Mouse (Mus musculus): Measurements from ENCODE around the gene Tmprss9. TPM values are rescaled to one million over a fixed set of nuclear protein-coding genes. Genes with fewer than 3 reads are reported as not detected.
A peak's percentile ranks its signal among the peaks of the same experiment; 100 is the strongest.

The Tmprss9 gene
- total RNA-seq, 1 experiment from 2014 or later: not detected

GRCm38 (mm10) chr10:80937646-80938045 is 66.0 kb downstream of the Tmprss9 start:
- DNase-seq: peak; percentile 55

GRCm38 (mm10) chr10:80938831-80939550 is 67.3 kb downstream of the Tmprss9 start:
- DNase-seq: no peak

- peak; percentile 88 for DNase-seq
Measured at GRCm38 (mm10) chr10:80939671-80940070, 68.0 kb downstream of the Tmprss9 start.

- DNase-seq: peak; percentile 66
Measured at GRCm38 (mm10) chr10:80940320-80940987, 68.8 kb downstream of the Tmprss9 start.

GRCm38 (mm10) chr10:80940988-80941347 is 69.3 kb downstream of the Tmprss9 start:
- no peak for DNase-seq

- no peak for DNase-seq
Measured at GRCm38 (mm10) chr10:80942919-80943318, 71.3 kb downstream of the Tmprss9 start.

GRCm38 (mm10) chr10:80943701-80944100 is 72.1 kb downstream of the Tmprss9 start:
- no peak for DNase-seq

GRCm38 (mm10) chr10:80944231-80944630 is 72.6 kb downstream of the Tmprss9 start:
- no peak for DNase-seq

GRCm38 (mm10) chr10:80946684-80947437 is 75.2 kb downstream of the Tmprss9 start:
- DNase-seq: no peak

- peak; percentile 67 for DNase-seq
Measured at GRCm38 (mm10) chr10:80947802-80948201, 76.2 kb downstream of the Tmprss9 start.

GRCm38 (mm10) chr10:80948570-80948969 is 76.9 kb downstream of the Tmprss9 start:
- no peak for DNase-seq

GRCm38 (mm10) chr10:80949081-80949480 is 77.4 kb downstream of the Tmprss9 start:
- no peak for DNase-seq

Small RNA genes within 50 kb of the gene (microRNA-seq; reads per million reads assigned to microRNA genes)
- 1.1 to 2.1 reads per million in 2 experiments for gene Mir1982

Other genes starting within 250 kb of the Tmprss9 start
- gene Csnk1g2, start 249.0 kb upstream of the Tmprss9 start, total RNA-seq (2021): 127 and 157 TPM in 2 replicates
- 68.4 and 79.2 TPM in 2 replicates for gene Btbd2, start 214.8 kb upstream of the Tmprss9 start, total RNA-seq (2021)
- gene Mknk2, start 193.7 kb upstream of the Tmprss9 start, total RNA-seq (2021): 155 and 164 TPM in 2 replicates
- gene Mob3a, start 169.9 kb upstream of the Tmprss9 start, total RNA-seq (2021): 15.2 and 18.8 TPM in 2 replicates
- 21.6 and 37.1 TPM in 2 replicates for gene Izumo4, start 169.7 kb upstream of the Tmprss9 start, total RNA-seq (2021)
- gene Ap3d1, start 129.6 kb upstream of the Tmprss9 start, total RNA-seq (2021): 94.4 and 102 TPM in 2 replicates
- gene Dot1l, start 116.6 kb upstream of the Tmprss9 start, total RNA-seq (2021): 97.3 and 102 TPM in 2 replicates
- gene Sf3a2, start 73.7 kb upstream of the Tmprss9 start, total RNA-seq (2021): 56.7 and 60.1 TPM in 2 replicates
- 114 and 132 TPM in 2 replicates for gene Plekhj1, start 73.2 kb upstream of the Tmprss9 start, total RNA-seq (2021)
- gene Amh, start 66.6 kb upstream of the Tmprss9 start, total RNA-seq (2021): 0.79 and 0.90 TPM in 2 replicates
- gene Jsrp1, start 58.4 kb upstream of the Tmprss9 start, total RNA-seq (2021): 6.7 and 8.7 TPM in 2 replicates
- 742 and 955 TPM in 2 replicates for gene Oaz1, start 45.2 kb upstream of the Tmprss9 start, total RNA-seq (2021)
- 3.5 and 5.1 TPM in 2 replicates for gene Lingo3, start 27.8 kb upstream of the Tmprss9 start, total RNA-seq (2021)
- gene Lsm7, start 16.6 kb upstream of the Tmprss9 start, total RNA-seq (2021): 42.8 and 49.8 TPM in 2 replicates
- gene Sppl2b, start 16.6 kb upstream of the Tmprss9 start, total RNA-seq (2021): 38.8 and 48.5 TPM in 2 replicates
- 188 and 208 TPM in 2 replicates for gene Timm13, start 29.1 kb downstream of the Tmprss9 start, total RNA-seq (2021)
- 14.4 and 15.2 TPM in 2 replicates for gene Lmnb2, start 46.4 kb downstream of the Tmprss9 start, total RNA-seq (2021)
- gene Gadd45b, start 58.2 kb downstream of the Tmprss9 start, total RNA-seq (2021): 15.3 and 15.4 TPM in 2 replicates
- gene Gng7, start 143.1 kb downstream of the Tmprss9 start, total RNA-seq (2021): 4.5 and 7.8 TPM in 2 replicates
- 1.9 and 2.9 TPM in 2 replicates for gene Diras1, start 153.8 kb downstream of the Tmprss9 start, total RNA-seq (2021)
- 45.1 and 80.7 TPM in 2 replicates for gene Slc39a3, start 165.6 kb downstream of the Tmprss9 start, total RNA-seq (2021)
- 198 and 223 TPM in 2 replicates for gene Sgta, start 188.3 kb downstream of the Tmprss9 start, total RNA-seq (2021)
- 54.3 and 80.2 TPM in 2 replicates for gene Thop1, start 198.2 kb downstream of the Tmprss9 start, total RNA-seq (2021)
- gene Creb3l3, start 227.0 kb downstream of the Tmprss9 start, total RNA-seq (2021): 1.6 and 2.7 TPM in 2 replicates
- gene Map2k2, start 234.1 kb downstream of the Tmprss9 start, total RNA-seq (2021): 182 and 184 TPM in 2 replicates

Measured in adrenal gland, postnatal 25 days (tissue).